Mouse (Mus musculus): Measurements from ENCODE around the gene Ankrd27. TPM values are rescaled to one million over a fixed set of nuclear protein-coding genes. Genes with fewer than 3 reads are reported as not detected.

Gene Ankrd27
- total RNA-seq, 2 experiments from 2014 or later, result 40.3 to 42.6 TPM

DNA sequence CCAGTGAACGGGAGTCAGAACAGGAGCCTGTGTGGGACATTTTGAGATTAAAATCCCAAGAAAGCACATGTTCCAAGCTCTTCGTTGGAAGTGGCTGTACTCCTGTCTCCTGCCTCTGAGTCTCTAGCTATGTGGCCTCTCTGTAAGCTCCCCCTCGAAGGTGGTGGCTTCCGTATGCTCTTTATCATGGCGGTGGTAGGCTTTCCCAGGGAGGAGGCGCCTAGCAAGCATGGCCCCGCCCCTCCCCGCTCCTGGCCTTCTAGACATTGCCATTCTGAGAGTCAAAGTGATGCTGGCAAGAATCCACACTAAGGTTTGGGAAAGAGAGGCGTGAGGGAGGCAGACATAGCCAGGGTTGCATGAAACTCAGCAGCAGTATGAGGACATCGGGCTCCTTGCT is 36.6 kb downstream of the Ankrd27 start:
- intact Hi-C loops (cut with DNase I), result no loop called here
- DNase-seq (ENCODE audit: low spot score in 2 of 2), result no peak

DNA sequence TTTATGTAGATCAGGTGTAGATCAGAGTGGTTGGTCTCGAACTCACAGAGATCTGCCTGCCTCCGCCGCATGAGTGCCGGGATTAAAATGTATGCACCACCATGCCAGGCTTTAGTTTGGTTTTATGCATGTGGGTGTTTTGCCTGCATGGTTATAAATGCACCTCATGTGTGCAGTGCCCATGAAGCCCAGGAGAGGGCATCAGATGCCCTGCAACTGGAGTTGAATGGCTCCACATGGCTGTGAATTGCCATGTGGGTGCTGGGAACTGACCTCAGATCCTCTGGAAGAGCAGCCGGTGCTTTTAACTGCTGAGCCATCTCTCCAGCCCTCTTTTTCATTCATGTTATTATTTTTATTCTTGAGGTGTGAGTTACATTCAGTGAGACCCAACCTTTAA is 40.0 kb downstream of the Ankrd27 start:
- intact Hi-C loops (cut with DNase I), result no loop called here
- DNase-seq (ENCODE audit: low spot score in 2 of 2), result no peak

DNA sequence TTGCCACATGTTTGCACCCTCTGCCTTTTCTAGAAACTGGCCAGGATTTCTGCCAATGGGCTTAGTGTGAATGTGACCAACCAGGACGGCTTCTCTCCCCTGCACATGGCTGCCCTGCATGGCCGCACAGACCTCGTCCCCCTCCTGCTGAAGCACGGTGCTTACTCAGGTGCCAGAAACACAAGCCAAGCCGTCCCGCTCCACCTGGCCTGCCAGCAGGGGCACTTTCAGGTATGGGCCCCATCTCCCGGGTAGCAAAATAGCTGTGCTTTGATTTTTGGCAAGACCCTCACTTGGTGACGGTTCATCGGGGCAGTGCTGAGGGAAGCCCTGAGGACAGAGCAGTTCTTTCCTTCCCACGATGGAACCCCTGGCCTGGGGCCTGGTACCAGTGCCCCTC is 41.3 kb downstream of the Ankrd27 start:
- DNase-seq (ENCODE audit: low spot score in 2 of 2), result no peak
- intact Hi-C loops (cut with DNase I), result no loop called here

DNA sequence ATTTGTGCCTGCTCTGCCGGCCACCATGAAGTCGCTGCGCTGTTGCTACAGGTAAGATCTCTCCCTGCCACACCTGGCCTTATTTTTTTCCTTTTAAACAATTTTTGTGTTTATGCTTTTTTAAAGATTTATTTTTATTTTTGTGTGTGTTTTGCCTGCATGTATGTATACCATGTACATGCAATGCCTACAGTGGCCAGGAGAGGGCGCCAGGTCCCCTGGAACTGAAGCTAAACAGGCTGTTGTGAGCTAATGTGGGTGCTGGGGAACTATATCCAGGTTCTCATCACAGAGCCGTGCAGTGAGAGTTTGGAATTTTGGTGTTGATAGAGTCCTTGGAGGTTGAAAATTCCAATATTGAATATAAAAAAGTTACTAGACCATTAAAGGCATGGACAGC is 42.5 kb downstream of the Ankrd27 start:
- intact Hi-C loops (cut with DNase I), result no loop called here
- DNase-seq (ENCODE audit: low spot score in 2 of 2), result no peak

DNA sequence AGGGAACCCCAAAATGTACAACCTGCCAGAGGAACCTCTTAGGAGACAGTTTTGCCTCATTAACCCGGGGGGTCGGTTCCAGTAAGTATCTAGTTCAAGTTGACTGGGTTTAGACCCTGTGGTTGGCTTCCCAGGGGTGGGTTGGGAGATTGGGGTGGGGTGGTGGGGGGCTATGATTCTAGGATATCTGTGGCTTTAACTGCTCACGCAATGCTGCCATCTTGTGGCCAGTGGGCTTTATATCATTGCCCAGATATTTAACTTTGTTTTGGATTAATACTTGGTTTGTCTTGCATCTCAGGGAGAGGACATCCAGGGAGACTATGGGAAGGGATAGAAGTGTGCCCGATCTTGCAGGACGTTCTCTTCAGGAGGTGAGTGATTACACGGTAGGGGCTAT is 50.2 kb downstream of the Ankrd27 start:
- intact Hi-C loops (cut with DNase I), result loop anchor here (2.0 to 10.0 kb wide), 2 partner anchors 81 to 211 kb away; no protein-coding TSS in a partner anchor

DNA sequence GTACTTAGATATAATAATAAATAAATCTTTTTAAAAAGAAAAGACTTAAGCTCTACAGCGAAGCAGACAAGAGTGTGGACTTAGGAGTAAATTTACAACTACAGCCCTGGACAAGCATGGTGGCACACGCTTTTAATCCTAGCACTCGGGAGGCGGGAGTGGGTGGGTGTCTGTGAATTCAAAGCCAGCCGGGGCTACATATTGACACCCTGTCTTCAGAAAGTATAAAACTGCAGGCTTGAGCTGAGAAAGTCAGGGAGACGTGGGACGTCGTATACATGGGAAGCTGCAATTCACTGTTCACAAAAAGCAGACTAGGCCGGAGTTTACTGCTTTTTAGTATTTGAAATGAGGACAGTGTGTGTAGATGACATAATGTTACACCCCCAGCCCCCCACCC is 50.8 kb downstream of the Ankrd27 start:
- peak in 1 of 2 experiments; percentile 72 for DNase-seq (ENCODE audit: low spot score in 2 of 2)
- intact Hi-C loops (cut with DNase I), result loop anchor here (2.0 to 10.0 kb wide), 2 partner anchors 82 to 212 kb away; no protein-coding TSS in a partner anchor

More for the DNA sequence above, 50.2 kb downstream of the Ankrd27 start:
- DNase-seq (ENCODE audit: low spot score in 2 of 2), result peak in 1 of 2 experiments; percentile 36

DNA sequence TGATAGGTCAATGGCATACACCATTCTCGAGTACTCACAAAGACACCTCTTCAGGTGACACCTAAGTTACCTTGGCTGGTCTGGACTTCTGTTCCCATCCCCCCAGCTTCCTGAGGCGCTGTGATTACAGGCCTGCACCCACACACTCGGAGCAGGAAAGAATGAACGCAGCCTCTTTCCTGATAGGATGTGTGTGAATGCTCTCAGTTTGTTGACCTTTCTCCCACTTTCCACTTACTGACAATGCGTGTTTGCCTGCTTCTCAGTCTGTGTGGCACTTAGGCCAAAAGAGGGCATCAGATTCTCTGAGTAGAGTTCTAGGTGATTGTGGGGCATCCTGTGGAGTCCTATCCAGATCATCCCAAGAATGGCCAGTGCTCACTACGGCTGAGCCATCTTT is 54.0 kb downstream of the Ankrd27 start:
- no peak for DNase-seq (ENCODE audit: low spot score in 2 of 2)
- intact Hi-C loops (cut with DNase I), result no loop called here

DNA sequence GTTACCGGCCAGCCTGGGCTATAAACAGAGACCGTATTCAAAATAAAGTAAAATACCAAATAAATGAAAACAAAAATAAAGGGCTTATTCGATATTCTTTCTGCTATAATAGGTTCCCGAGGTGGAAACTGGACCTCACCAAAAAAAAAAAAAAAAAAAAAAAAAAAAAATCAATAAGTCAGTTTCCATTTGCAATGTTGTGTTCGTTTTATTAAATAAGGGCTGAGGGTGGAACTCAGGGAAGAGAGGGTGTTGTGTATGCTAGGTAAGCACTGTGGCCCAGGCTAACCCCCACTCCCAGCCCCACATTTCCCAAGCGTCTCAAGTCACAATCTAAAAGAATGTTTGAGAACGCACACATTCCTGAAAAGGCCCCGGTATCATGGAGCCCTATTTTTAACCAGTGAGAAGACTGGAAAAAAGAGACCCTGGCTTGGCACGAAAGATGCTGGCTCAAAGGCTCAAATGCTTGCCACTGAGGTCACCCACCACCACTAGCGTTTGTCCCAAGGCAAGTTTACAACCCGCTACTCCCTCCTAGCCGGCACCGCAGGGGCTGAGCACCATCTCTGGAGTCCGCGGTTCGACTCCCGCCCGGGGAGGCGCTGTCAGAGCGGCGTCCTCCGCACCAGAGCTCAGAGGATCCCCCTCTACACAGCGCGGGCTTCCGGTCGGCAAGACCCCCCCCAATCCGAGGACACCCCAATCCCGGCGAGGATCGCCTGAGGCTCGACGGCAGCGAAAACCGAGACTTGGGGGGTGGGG is 60.5 kb downstream of the Ankrd27 start:
- no peak for DNase-seq (ENCODE audit: low spot score in 2 of 2)
- intact Hi-C loops (cut with DNase I), result no loop called here

DNA sequence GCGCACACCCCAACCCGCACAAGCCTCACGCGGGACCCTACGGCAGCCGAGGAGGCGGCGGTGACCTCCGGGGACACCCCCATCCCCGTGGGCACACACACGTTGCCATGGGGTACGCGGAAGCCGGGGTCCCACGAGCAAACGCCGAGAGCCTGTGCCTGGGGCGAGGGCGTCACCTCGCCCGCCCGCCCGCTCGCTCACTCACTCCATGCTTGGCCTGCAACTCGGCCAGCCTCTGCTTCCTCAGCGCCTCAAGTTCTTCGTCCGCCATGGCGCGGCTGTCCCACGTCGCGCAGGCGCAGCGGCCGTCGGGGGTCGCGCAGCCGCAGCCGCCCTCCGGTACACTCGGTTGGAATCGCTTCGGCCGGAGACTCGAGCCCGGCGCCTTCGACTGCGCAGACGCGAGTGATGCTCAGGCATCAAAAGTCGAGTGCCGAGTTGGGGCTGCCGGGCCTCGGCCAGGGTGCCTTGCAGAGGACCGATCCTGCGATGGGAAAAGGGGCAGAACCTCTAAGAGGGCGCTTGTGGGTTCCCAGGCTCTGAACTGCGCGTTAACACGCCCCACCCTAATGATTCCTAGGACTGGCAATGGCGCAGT is 61.2 kb downstream of the Ankrd27 start, which contains the start of gene Pdcd5:
Gene Pdcd5, minus strand, starts transcription at position 421 of the 598 bp plus-strand sequence.
- intact Hi-C loops (cut with DNase I), result no loop called here
- DNase-seq (ENCODE audit: low spot score in 2 of 2), result peak; percentile 98

DNA sequence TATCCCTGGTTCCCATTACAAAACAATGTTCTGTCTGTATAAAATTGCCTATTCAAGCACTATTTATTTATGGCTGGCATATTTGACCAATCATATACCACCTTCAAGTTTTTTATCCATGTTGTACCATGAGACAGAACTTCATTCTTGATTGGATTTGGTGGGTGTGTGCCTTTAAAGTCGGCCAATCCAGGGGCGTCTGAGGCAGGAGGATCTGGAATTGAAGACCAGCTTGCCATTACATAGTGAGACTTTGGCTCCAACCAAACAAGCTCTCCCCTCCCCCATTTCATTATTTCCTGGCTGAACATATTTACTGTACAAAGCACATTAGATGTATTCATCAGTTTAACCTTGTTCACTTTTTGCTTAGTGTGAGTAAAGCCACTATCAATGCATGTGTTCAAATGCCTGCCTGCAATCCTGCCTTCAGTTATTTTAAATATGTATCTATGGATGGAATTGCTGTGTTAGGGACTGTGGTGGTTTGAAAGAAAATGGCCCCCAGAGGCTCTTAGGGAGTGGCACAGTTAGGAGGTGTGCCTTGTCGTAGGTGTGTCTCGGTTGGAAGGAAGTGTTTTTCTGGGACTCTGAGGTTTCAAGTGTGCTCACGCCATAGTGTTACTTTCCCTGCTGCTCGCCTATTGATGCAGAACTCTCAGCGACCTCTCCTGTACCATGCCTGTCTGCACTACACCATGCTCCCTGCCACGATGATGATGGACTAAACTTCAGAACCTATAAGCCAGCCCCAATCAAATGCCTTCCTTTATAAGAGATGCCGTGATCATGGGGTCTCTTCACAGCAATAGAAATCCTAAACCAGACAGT is 62.4 kb downstream of the Ankrd27 start:
- intact Hi-C loops (cut with DNase I), result no loop called here
- DNase-seq (ENCODE audit: low spot score in 2 of 2), result no peak

DNA sequence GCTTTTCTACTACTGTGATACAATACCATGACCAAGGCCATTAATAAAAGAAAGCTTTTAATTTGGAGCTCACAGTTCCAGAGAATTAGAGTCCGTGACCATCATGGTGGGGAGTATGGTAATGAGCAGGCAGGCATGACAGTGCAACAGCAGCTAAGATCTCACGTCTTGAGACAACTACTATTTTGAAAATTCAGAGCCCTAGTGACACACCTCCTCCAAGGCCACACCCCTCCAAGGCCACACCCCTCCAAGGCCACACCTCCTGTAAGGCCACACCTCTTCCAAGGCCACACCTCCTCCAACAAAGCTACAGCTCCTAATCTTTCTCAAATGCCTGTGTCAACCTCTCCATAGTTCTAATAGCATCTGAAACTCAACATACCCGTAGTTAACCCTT is 63.0 kb downstream of the Ankrd27 start:
- DNase-seq (ENCODE audit: low spot score in 2 of 2), result no peak
- intact Hi-C loops (cut with DNase I), result no loop called here

DNA sequence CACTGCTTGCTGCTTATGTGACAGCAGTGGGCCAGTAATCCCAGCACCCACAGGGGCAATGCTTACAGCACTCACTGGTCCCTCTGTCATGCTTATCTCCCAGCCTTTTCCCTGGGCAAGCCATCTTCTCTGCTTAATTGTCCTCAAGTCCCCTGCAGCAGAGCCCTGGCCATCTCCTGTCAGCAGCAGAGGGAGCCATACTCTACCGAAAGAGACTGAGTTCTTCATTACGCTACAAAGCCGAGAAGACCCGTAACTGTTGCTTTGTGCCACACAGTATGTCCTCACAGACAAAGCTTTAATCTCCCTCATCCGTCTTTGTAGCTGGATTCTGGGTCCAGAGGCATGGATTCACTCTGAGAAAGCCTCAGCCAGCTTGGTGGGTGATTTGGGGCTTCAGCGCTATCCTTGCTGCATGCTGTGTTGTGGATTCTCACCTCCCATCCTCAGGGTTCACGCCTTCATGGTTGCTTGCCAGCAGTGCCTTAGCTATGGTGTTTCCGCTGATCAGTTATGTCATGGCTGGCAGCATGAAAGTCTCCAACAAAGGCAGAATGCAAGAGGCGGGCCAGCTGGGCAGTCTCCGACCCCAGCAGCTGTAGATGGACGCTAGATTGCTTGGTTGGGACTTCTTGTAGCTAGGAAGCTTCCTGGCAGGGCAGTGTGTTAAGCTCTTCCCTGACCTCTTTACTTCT is 64.8 kb downstream of the Ankrd27 start:
- peak; percentile 59 to 74 for DNase-seq (ENCODE audit: low spot score in 2 of 2)
- intact Hi-C loops (cut with DNase I), result loop anchor here (2.0 to 5.0 kb wide), 3 partner anchors 106 to 1706 kb away; no protein-coding TSS in a partner anchor

DNA sequence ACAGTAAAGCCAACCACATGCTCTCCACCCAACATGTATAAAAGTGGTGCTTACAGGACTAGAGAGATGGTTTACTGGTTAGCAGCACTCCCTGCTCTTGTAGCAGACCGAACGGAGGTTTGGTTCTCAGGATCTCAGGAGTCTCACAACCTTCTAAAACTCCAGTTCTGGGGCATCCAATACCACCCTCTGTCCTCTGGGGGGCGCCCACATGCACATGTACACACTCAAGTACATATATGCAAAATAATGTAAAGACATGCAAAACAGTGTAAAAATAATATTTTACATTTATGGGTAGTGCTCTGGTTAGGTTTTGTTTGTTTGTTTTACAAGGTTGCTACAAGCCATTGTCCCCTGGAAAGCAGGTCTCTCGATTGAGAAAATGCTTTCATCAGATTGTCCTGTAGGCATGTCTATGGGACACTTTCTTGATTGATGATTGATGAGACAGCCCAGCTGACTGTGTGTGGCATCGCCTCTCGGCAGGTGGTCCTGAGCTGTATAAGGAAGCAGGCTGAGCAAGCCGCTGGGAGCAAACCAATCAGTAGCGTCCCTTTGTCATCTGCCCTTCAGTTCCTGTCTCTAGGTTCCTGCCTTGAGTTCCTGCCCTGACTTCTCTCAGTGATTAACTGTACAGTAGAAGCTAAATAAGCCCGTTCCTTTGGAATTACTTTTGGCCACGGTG is 65.7 kb downstream of the Ankrd27 start:
- intact Hi-C loops (cut with DNase I), result loop anchor here (2.0 to 5.0 kb wide), 3 partner anchors 106 to 1705 kb away; no protein-coding TSS in a partner anchor
- DNase-seq (ENCODE audit: low spot score in 2 of 2), result no peak

DNA sequence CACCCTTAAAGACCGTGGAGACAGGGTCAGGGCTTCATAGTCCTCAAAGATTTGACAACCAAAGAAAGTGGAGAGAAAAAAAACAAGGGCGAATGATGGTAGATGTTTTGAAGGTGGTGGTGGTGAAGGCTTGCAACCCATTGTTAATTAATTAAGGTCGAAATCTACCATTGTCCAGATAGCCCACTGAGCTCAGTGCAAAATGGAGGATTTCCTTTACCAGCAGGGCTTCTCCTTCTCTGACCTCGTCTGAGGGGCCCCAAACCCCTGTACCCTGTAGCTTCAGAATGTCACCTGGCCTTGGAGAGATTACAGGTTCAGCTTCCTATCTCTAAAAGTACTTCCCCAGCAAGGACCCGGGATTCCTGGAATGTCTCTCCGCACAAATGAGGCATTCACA is 71.8 kb downstream of the Ankrd27 start:
- intact Hi-C loops (cut with DNase I), result no loop called here
- no peak for DNase-seq (ENCODE audit: low spot score in 2 of 2)

DNA sequence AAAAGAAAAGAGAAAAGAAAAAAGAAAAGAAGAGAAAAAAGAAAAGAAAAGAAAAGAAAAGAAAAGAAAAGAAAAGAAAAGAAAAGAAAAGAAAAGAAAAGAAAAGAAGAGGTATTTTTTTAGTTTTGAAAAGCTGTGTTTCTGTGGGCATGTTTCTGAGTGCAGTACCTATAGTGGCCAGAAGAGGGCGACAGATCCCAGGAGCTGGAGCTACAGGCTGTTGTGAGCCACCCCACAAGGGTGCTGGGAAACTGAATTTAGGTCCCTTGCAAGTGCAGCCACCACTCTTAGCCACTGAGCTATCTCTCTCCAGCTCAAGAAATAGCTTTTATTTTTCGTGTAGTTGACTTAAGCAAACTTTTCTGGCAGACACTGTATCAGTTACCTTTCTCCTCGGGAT is 73.1 kb downstream of the Ankrd27 start:
- intact Hi-C loops (cut with DNase I), result no loop called here
- DNase-seq (ENCODE audit: low spot score in 2 of 2), result no peak

DNA sequence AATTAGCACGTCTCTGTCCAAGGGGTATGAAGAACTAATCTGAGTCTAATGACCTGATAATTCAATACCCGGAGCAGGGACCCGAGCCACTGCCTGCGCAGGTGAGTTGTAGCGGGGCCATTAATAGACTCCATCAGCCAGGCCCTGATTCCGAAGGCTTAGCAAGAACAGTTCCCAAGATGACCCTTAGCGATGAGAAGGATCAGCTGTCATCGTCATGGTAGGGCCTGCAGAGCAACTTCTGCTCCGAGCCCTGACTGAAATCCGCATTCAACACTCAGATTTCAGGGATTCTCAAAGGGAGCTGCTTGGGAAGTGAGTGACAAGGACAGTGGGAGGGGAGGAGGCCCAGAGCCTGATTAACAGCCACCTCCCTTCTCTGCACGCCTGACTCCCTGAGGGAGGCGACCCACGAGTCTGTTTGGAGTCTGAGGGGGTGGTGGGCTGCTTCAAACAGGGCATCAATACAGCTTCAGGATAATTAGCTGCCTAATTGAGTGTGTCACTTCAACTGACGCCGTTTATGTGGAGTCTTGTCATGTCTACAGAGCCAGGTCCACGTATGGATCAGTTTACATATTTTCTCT is 77.8 kb downstream of the Ankrd27 start:
- intact Hi-C loops (cut with DNase I), result no loop called here
- no peak for DNase-seq (ENCODE audit: low spot score in 2 of 2)

DNA sequence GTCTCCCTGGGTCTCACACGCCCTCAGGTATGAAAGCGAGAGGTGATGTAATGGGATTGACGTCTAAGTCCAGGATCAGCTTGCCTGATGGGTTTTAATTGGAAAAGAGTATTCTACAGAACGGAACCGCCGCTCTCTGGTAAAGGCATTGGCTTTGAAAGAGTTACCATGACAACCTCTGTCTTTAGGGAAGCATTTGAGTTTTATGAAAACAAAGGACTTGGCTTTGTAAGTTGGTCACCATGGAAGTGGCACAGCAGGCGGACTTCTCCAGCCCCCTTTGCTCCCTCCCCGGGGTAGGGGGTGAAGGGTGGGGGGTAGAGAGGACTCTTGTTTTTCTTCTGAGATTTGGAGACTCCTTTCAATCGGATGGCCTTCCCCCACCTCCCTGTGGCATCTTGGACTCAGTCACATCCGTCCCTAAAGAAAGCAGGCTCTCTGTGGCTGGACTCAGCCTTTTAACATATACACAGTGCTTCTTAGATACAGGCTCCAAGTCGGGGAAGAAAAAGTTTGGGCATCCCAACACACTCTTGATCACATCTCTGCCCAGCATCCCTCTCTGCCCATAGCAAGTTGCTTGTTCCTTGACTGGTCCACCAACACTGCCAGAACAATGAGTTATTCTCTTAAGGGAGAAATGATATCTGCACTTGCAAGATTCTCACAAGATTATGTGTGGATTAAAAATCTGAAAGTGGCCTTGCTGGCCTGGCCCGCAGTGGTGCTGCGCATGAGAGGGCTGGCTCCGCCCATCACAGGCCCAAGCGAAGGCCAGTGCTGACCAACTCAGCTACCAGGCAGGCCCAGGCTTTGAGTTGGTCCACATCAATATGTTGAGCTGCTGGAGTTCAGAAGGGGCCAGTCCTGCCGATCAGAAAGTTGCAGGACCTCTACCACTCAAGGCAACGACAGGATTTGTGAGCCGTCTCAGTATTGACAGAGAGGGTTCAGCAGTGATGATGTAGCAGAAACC is 82.3 kb downstream of the Ankrd27 start:
- intact Hi-C loops (cut with DNase I), result no loop called here
- DNase-seq (ENCODE audit: low spot score in 2 of 2), result peak in 1 of 2 experiments; percentile 37

DNA sequence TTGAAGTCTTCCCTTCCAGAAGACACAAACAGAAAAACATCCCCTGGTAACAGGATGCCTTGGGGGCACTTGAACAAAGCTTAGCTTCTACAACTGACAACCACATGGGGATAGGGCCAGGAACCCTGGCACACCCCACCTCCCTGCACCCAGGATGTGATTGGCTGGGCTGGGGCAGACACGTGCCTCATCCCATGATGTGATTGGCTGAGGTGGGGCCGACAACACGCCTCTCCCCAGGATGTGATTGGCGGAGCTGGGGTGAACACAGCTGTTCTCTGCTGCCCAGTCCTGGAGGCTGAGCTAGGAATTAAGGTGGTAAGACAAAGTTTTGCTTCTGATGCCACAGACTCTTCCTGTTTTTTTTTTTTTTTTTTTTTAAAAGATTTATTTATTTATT is 92.9 kb downstream of the Ankrd27 start:
- intact Hi-C loops (cut with DNase I), result no loop called here
- no peak for DNase-seq (ENCODE audit: low spot score in 2 of 2)
